Mouse (Mus musculus) heart, postnatal 0 days (tissue): Measurements from ENCODE around the gene Zfp831.
A peak's percentile ranks its signal among the peaks of the same experiment; 100 is the strongest.

Experiments used
- CTCF ChIP-seq: IDR thresholded peaks from 2 replicates; pipeline ENCODE4 v1.5.1; 2016; ENCODE audit warnings: antibody characterized with exemption, control low read depth, low read depth
- EP300 ChIP-seq: IDR thresholded peaks from 2 replicates; pipeline ENCODE4 v1.6.1; 2016; ENCODE audit warnings: antibody characterized with exemption, low read depth

DNA sequence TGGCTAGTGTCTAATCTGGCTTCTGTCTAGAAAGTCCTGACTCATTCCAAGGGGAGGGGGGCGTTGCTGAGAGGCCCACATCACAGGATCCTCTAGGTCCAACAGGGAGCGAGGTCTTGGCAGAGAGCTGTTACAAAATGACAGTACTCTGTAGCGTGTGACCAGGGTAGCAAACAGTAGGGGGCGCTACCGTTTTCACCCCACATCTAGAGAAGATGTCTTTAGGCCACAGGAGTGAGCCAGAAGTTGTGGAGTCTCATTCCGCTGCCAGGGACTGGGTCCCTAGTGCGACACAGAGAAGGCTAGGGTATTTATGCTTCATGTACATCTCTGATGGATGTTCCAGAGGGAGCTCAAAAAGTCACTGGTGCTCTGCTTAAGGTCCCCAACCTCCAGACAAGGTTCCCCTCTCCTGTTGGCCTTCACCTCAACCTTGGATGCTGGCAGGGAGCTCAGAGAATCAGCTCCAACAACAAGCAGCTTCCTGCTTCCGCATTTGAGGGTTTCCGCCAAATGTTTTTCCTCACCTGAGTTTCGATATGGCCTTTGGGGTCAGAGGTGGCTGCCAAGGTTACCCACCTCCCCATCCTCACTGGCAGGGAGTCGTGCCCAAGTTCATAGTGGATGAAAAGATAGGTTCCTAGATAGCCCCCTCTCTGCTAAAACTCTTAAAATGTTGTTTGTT lies 29.3 kb downstream of the Zfp831 start:
- TF ChIP-seq CTCF = peak; percentile 15; the same call in 1 of the 2 replicates
- TF ChIP-seq EP300 = no peak
